Mouse (Mus musculus) right cerebral cortex, adult 2 months (tissue): ENCODE measurements around the gene Tacr3.
A peak's percentile ranks its signal among the peaks of the same experiment; 100 is the strongest.

Source experiments
- DNase-seq, 2 experiments: peaks; one replicate each; pipeline ENCODE4 v3.0.0; 2021 to 2022; ENCODE audit warnings: low spot score in 2 of 2

Gene Tacr3

GRCm38 (mm10) chr3:134828875-134829530 lies at the start of gene Tacr3:
TSS of gene Tacr3 (plus strand) at chr3:134829007.
- peak; percentile 9 to 10 for DNase-seq

DNA sequence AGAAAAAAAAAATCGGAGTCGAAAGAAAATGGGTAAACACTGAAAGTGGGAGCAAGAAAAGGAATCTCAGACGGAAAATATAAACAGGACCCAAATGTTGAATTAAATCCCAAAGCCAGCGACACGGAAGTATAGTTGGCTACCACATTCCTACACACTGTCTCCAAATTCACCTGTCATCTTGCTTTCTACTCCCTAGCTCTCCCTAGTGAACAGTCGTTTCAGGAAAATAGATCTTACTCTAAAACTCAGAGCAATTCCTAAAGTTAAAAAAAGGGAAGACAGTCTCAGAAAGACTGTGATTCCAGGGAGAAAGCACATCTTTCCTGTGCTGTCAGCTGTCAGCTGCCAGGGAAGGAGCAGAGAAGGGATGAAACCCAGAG lies 324 bp upstream of the Tacr3 start:
- no peak for DNase-seq

GRCm38 (mm10) chr3:134829531-134829921 lies 719 bp downstream of the Tacr3 start:
- DNase-seq = peak; percentile 9 to 15

DNA sequence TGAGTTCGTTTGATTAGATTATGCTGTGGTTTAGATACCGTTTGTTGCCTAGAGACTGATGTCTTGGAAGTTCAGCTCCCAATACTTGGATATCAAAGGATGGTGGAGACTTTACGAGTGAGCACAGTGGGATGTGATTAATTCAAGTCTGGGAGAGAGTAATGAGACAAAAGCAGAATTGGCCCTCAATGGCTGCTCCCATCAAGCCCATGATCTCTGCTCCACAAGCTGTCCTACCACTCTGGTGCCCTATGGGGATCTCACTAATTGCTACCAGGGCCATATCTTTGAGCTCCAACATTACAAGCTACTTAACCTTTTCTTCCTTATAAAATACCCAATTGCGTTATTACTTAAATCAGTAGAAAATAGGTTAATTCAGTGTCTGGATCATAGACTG lies 22.5 kb downstream of the Tacr3 start:
- no peak for DNase-seq

GRCm38 (mm10) chr3:134877701-134878100 lies 48.9 kb downstream of the Tacr3 start:
- DNase-seq = no peak

DNA sequence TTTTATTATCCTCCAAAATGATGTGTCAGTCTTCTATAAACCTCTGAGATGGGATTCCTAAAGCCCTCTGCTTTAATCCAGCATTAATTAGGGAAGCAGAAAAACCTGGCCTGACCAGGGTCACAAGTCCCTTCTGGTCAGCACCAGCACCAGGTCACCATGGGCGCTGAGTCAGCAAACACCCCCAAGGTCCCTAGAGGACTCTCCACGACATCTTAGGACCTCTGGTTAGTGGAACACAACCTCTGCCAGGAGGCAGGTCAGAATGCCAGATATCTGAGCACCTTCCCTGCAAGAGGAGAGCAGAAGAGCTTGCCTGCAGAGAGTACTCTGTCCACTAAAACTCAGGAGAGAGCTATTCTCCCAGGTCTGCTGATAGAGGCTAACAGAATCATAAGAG lies 67.0 kb downstream of the Tacr3 start:
- DNase-seq = no peak

DNA sequence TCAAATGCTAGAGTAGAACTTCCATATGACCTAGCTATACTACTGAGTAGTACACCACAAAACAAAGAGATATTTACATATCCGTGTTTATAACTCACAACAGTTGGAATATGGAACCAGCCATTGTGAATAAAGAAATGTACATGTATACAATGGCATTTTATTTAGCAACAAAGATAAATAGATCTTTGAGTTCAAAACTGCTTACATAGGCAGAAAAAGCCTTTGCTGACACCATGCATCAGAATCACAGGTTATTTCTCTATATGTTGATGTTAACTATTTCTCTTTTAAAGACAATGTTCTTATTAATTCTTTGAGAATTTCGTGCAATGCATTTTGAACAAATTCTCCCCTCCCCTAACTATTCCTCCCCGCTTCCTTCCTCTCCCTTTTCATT lies 80.1 kb downstream of the Tacr3 start:
- no peak for DNase-seq

DNA sequence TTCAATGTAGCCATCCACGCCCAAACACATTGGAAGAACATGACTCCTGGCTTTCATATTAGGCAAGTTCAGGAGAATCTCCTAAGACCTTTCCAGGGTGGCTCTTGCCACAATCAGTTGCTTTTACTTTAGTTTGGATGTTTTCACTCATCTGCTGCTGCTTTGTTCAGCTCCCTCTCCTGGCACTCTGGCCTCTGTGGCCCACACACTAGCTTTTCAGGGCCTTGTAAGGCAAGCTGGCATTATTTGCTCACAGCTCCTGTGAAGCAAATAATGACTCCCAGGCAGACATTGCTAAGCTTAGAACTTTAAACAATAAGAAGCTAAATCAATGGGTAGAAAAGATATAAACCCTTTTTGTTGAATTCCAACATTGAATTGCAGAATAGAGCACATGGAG lies 105.9 kb downstream of the Tacr3 start:
- no peak for DNase-seq

DNA sequence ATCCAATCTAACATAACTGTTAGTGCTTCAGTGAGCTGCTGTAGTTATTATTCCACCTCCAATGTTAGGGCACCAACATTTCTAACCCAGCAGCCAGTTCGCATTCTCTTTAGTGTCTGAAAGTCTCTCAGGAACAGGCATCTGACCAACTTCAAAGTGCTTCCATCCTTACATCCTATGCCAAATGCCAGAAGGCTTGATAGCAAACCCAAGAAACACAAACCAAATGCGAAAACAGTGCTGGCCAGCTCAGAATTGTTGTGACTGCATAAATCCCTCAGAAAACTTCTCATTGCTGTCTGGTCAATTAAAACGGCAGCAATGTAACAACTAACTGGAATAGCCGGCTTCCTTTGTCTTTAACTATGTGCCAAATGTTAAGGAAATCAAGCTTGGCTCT lies 106.7 kb downstream of the Tacr3 start:
- no peak for DNase-seq

GRCm38 (mm10) chr3:134963461-134963860 lies 134.7 kb downstream of the Tacr3 start:
- no peak for DNase-seq

DNA sequence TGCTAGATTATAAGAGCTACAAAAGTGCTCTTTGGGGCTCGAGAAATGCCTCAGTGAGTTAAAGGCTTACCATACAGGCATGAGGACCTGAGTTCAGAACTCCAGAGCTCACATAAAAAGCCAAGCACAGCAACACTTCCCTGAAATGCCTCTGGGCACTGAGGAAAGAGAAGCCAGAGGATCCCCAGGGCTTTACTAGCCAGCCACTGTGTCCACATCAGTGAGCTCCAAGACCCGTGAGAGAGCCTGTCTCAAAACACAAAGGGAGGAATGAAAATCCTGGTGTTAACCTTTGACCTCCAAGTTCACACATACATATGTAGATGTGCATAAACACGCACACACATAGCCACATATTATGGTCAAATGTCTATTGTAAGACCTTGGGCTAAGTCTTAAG lies 150.1 kb downstream of the Tacr3 start:
- no peak for DNase-seq

- no peak for DNase-seq
Observed at GRCm38 (mm10) chr3:134980140-134980539, 151.3 kb downstream of the Tacr3 start.
